Comparison of ENCODE assay signal across 11 mouse cellular contexts in the genomic region with DNA sequence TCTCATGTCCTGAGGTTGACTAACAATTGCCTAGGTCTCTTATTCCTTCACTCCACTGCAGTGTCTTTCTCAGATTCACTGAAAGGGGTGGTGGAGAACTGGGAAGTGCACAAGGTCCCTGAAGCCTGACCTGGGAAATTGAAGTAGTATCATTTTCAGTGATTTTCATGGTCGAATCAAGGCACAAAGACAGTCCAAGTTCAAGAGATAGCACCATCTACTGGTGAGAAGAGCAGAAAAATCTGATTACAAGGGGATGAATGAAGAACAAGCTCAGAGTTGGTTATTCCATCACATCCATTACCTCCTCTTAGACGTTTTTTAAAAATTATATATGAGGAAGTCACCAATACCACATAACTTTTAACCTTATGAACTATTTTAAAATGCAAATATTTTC.
A peak's percentile ranks its signal among the peaks of the same experiment; 100 is the strongest.
DNase-seq lines count a peak whose midpoint lies in the region; ATAC-seq and TF ChIP-seq lines count a peak whose summit lies in the region.
"Had no signal": no experiment of that assay in that cellular context is flagged by ENCODE, and none has a peak within 500 bp of the region (broad histone marks: within the 10 kb centered on the region; RNA-seq: fewer than 3 reads in every experiment).

No protein-coding gene starts in this region.

- H3K79me2 ChIP-seq in liver, adult 2 months (ENCODE audit: control insufficient read depth, insufficient read depth, low read length): no peaks in the 10 kb centered on the region

- TF ChIP-seq POLR2A in liver, adult 2 months (IDR thresholded peaks at IDR 0.05; ENCODE audit: extremely low read depth, insufficient read depth, low read length): no peak

- H3K27ac ChIP-seq in liver, adult 2 months (replicated peaks; ENCODE audit: insufficient read depth, low read depth, low read length): no peak overlapping the region
- H3K27ac ChIP-seq in liver, embryonic 11.5 days (ENCODE audit: low read depth, low read length): no peak overlapping the region
- H3K27ac ChIP-seq: intestine, embryonic 15.5 days; midbrain, embryonic 12.5 days; stomach, embryonic 15.5 days had no signal

- in situ Hi-C loops in Patski (cut with MboI; ENCODE audit: low pct_unique_long_range_greater_than_20kb): loop anchor here (5.0 to 10.0 kb wide), 2 partner anchors 124 to 223 kb away; a partner anchor contains a TSS

- H3K4me3 ChIP-seq in liver, adult 2 months (ENCODE audit: insufficient read depth, low read depth, low read length): no peak overlapping the region
- no peak overlapping the region for H3K4me3 ChIP-seq in liver, embryonic 11.5 days (ENCODE audit: low read depth, low read length)
- H3K4me3 ChIP-seq: intestine, embryonic 15.5 days; midbrain, embryonic 12.5 days; stomach, embryonic 15.5 days had no signal

- no peaks in the 10 kb centered on the region for H3K36me3 ChIP-seq in liver, adult 2 months (ENCODE audit: control insufficient read depth, insufficient read depth, low read length)
- H3K36me3 ChIP-seq in liver, embryonic 11.5 days (ENCODE audit: control insufficient read depth, insufficient read depth, low read length): no peaks in the 10 kb centered on the region
- H3K36me3 ChIP-seq: intestine, embryonic 15.5 days; midbrain, embryonic 12.5 days; stomach, embryonic 15.5 days had no signal

- no peak for DNase-seq in frontal cortex, postnatal 36 days (ENCODE audit: low spot score in 2 of 2)
- DNase-seq in liver, adult 2 months (ENCODE audit: extremely low read depth, low read depth, low spot score): peak; percentile 32
- DNase-seq in liver, embryonic 11.5 days (ENCODE audit: low spot score): no peak
- no peak for DNase-seq in Patski (ENCODE audit: low read depth, low spot score)
- no peak for DNase-seq in spleen, adult 18-20 months
- no peak for DNase-seq in spleen, postnatal 14 days (ENCODE audit: low spot score in 2 of 2)

- H3K4me1 ChIP-seq in liver, adult 2 months (ENCODE audit: control insufficient read depth, insufficient read depth, low read length): no peaks in the 10 kb centered on the region
- H3K4me1 ChIP-seq in liver, embryonic 11.5 days (replicated peaks; ENCODE audit: control insufficient read depth, insufficient read depth, low read length): no peaks in the 10 kb centered on the region
- H3K4me1 ChIP-seq: intestine, embryonic 15.5 days; midbrain, embryonic 12.5 days; stomach, embryonic 15.5 days had no signal

- no peak overlapping the region for H3K4me2 ChIP-seq in liver, embryonic 11.5 days
- H3K4me2 ChIP-seq: intestine, embryonic 15.5 days; midbrain, embryonic 12.5 days; stomach, embryonic 15.5 days had no signal

- CTCF ChIA-PET in Patski (lab: Charles Lee): interaction anchor here (0.6 to 3.1 kb wide), 16 partner anchors 8 to 297 kb away, joined by 3 to 18 read pairs (median 4); a partner anchor contains a TSS

- no peak for TF ChIP-seq CTCF in liver, adult 2 months (IDR thresholded peaks at IDR 0.05; ENCODE audit: low read depth, low read length)
- TF ChIP-seq CTCF in Patski (IDR thresholded peaks at IDR 0.05): peak; percentile 42

- H3K9me3 ChIP-seq in liver, embryonic 11.5 days (ENCODE audit: control insufficient read depth, low read length): no peaks in the 10 kb centered on the region
- H3K9me3 ChIP-seq: intestine, embryonic 15.5 days; midbrain, embryonic 12.5 days; stomach, embryonic 15.5 days had no signal

- WGBS in liver, adult 2 months: 3% methylated on average over 2 of the region's 2 CpGs
- WGBS in liver, embryonic 11.5 days: 22% methylated on average over 2 of the region's 2 CpGs

- POLR2A ChIA-PET in Patski (lab: Charles Lee): no interaction called here

- H3K9ac ChIP-seq in liver, adult 2 months (ENCODE audit: low read depth, low read length): no peak overlapping the region
- no peak overlapping the region for H3K9ac ChIP-seq in liver, embryonic 11.5 days (ENCODE audit: low read depth, low read length)
- H3K9ac ChIP-seq: intestine, embryonic 15.5 days; midbrain, embryonic 12.5 days; stomach, embryonic 15.5 days had no signal

- H3K27me3 ChIP-seq in liver, adult 2 months (ENCODE audit: control insufficient read depth, insufficient read depth, low read length): no peaks in the 10 kb centered on the region
- H3K27me3 ChIP-seq in liver, embryonic 11.5 days (replicated peaks; ENCODE audit: control insufficient read depth, insufficient read depth, low read length): no peaks in the 10 kb centered on the region
- H3K27me3 ChIP-seq in Patski: no peaks in the 10 kb centered on the region
- H3K27me3 ChIP-seq: intestine, embryonic 15.5 days; midbrain, embryonic 12.5 days; stomach, embryonic 15.5 days had no signal

- peak; percentile 76 for ATAC-seq in frontal cortex, adult (ENCODE audit: low TSS enrichment)
- no peak for ATAC-seq in liver, embryonic 11.5 days (replicated peaks; ENCODE audit: low FRiP score)
- no peak for ATAC-seq in Patski
- ATAC-seq in megakaryocyte progenitor cell, adult 5-6 weeks (replicated peaks; ENCODE audit: poor library complexity): peak; percentile 88
- ATAC-seq: intestine, embryonic 15.5 days had no signal

Comparison
In these comparisons a context has a peak if more than half of its experiments do, and no peak if none do; other contexts are left out.
1. ATAC-seq: peak in frontal cortex, adult (single experiment) and megakaryocyte progenitor cell, adult 5-6 weeks (single experiment); none in liver, embryonic 11.5 days (single experiment) and Patski (single experiment).